Mouse (Mus musculus) intestine, embryonic 16.5 days (tissue): ENCODE data around the gene Gprc5a. TPM values are rescaled to one million over a fixed set of nuclear protein-coding genes. Genes with fewer than 3 reads are reported as not detected.

Source experiments
- ATAC-seq: fragments of 200-750 bp; cut with Nextera tagmentation; 2 replicates; pipeline ENCODE4 v1.8.0; 2017; ENCODE audit warnings: moderate TSS enrichment, moderate library complexity
- H3K27ac ChIP-seq: fragments of 300-500 bp; sonication (generic); 2 replicates; pipeline ENCODE4 v1.5.1; 2014; ENCODE audit warnings: mild to moderate bottlenecking, low read length
- H3K27me3 ChIP-seq: fragments of 300-500 bp; sonication (generic); replicated peaks from 2 replicates; pipeline ENCODE4 v1.6.1; 2014; ENCODE audit warnings: low read length, control low read depth, mixed read lengths; ENCODE audit not compliant: control insufficient read depth, insufficient read depth
- H3K36me3 ChIP-seq: fragments of 300-500 bp; sonication (generic); 2 replicates; pipeline ENCODE4 v1.6.1; 2014; ENCODE audit warnings: low read length, control low read depth; ENCODE audit not compliant: control insufficient read depth, insufficient read depth
- H3K4me1 ChIP-seq: fragments of 300-500 bp; sonication (generic); 2 replicates; pipeline ENCODE4 v1.6.1; 2014; ENCODE audit warnings: low read length, control low read depth, mixed read lengths; ENCODE audit not compliant: control insufficient read depth, insufficient read depth
- H3K4me2 ChIP-seq: fragments of 300-500 bp; sonication (generic); 2 replicates; pipeline ENCODE4 v1.6.1; 2014; ENCODE audit warnings: low read depth, low read length, control low read depth
- H3K4me3 ChIP-seq: fragments of 300-500 bp; sonication (generic); 2 replicates; pipeline ENCODE4 v1.5.1; 2014; ENCODE audit warnings: mild to moderate bottlenecking, low read length
- H3K9ac ChIP-seq: fragments of 300-500 bp; sonication (generic); 2 replicates; pipeline ENCODE4 v1.6.1; 2014; ENCODE audit warnings: low read depth, low read length
- H3K9me3 ChIP-seq: fragments of 300-500 bp; sonication (generic); 2 replicates; pipeline ENCODE4 v1.6.1; 2016; ENCODE audit warnings: low read length, control low read depth; ENCODE audit not compliant: control insufficient read depth
- WGBS: fragments of 180-500 bp; shearing (Covaris S2); extraction: QIAGEN DNeasy Blood & Tissue Kit; methylation state at CpG from one replicate; pipeline ENCODE4 v1.1.7; 2014; 5-methylcytosine and 5-hydroxymethylcytosine counted together
- polyA plus RNA-seq: library from polyadenylated mRNA; unstranded; fragments of >200 nt; fragmentation: Nextera tagmentation; extraction: Ambion mirVana; gene quantifications from 2 replicates; pipeline ENCODE4 v1.2.1, GENCODE M21; 2015

The Gprc5a gene
- polyA plus RNA-seq, 1 experiment from 2014 or later: 10.8 TPM

- WGBS: 32% methylated on average over 6 of the region's 6 CpGs
- no peak for ATAC-seq
Observed at GRCm38 (mm10) chr6:135113114-135113436, 47.6 kb downstream of the Gprc5a start.

GRCm38 (mm10) chr6:135116479-135116878 is 51.0 kb downstream of the Gprc5a start:
- Histone ChIP-seq H3K9me3 (no peaks in the 10 kb centered on the region), H3K4me3 (no peak overlapping the region), H3K4me2 (no peak overlapping the region), H3K9ac (no peak overlapping the region), H3K27ac (no peak overlapping the region), H3K27me3 (no peaks in the 10 kb centered on the region), H3K36me3 (no peaks in the 10 kb centered on the region), H3K4me1 (no peaks in the 10 kb centered on the region)
- ATAC-seq: no peak
- WGBS: 90% methylated on average over 8 of the region's 8 CpGs

More at GRCm38 (mm10) chr6:135113114-135113436, 47.6 kb downstream of the Gprc5a start:
- Histone ChIP-seq H3K27me3 (no peaks in the 10 kb centered on the region), H3K4me3 (no peak overlapping the region), H3K9ac (no peak overlapping the region), H3K36me3 (no peaks in the 10 kb centered on the region), H3K9me3 (no peaks in the 10 kb centered on the region), H3K27ac (no peak overlapping the region), H3K4me2 (no peak overlapping the region), H3K4me1 (no peaks in the 10 kb centered on the region)

- no peaks in the 10 kb centered on the region for H3K27me3 ChIP-seq
- H3K4me2 ChIP-seq: no peak within 1 kb of the TSS
- H3K4me3 ChIP-seq: no peak within 1 kb of the TSS
- ATAC-seq: no peak
- no peak within 1 kb of the TSS for H3K27ac ChIP-seq
- no peak within 1 kb of the TSS for H3K9ac ChIP-seq
- no peaks in the 10 kb centered on the region for H3K36me3 ChIP-seq
- no peaks in the 10 kb centered on the region for H3K4me1 ChIP-seq
- 88% methylated on average over 5 of the region's 5 CpGs for WGBS
- no peaks in the 10 kb centered on the region for H3K9me3 ChIP-seq
Observed at GRCm38 (mm10) chr6:135118183-135118582, 52.7 kb downstream of the Gprc5a start, which contains the start of gene Gprc5d. Gprc5d (minus strand) TSS chr6:135118283.

- no peak overlapping the region for H3K4me2 ChIP-seq
- no peak overlapping the region for H3K9ac ChIP-seq
- H3K27me3 ChIP-seq: no peaks in the 10 kb centered on the region
- WGBS: 60% methylated on average over 5 of the region's 5 CpGs
- no peaks in the 10 kb centered on the region for H3K36me3 ChIP-seq
- H3K4me3 ChIP-seq: no peak overlapping the region
- no peaks in the 10 kb centered on the region for H3K9me3 ChIP-seq
- no peaks in the 10 kb centered on the region for H3K4me1 ChIP-seq
- no peak overlapping the region for H3K27ac ChIP-seq
- ATAC-seq: no peak
Observed at GRCm38 (mm10) chr6:135124755-135125380, 59.4 kb downstream of the Gprc5a start.

GRCm38 (mm10) chr6:135133086-135133485 is 67.6 kb downstream of the Gprc5a start:
- 87% methylated on average over 7 of the region's 7 CpGs for WGBS
- ATAC-seq: no peak
- H3K4me1 ChIP-seq: no peaks in the 10 kb centered on the region
- no peak overlapping the region for H3K4me3 ChIP-seq
- H3K9me3 ChIP-seq: no peaks in the 10 kb centered on the region
- no peak overlapping the region for H3K4me2 ChIP-seq
- no peaks in the 10 kb centered on the region for H3K36me3 ChIP-seq
- no peak overlapping the region for H3K9ac ChIP-seq
- H3K27me3 ChIP-seq: no peaks in the 10 kb centered on the region
- H3K27ac ChIP-seq: no peak overlapping the region

GRCm38 (mm10) chr6:135133486-135133885 is 68.0 kb downstream of the Gprc5a start:
- no peaks in the 10 kb centered on the region for H3K36me3 ChIP-seq
- no peak overlapping the region for H3K9ac ChIP-seq
- 92% methylated on average over 9 of the region's 9 CpGs for WGBS
- H3K27ac ChIP-seq: no peak overlapping the region
- no peak for ATAC-seq
- H3K4me1 ChIP-seq: no peaks in the 10 kb centered on the region
- no peak overlapping the region for H3K4me3 ChIP-seq
- H3K4me2 ChIP-seq: no peak overlapping the region
- H3K27me3 ChIP-seq: no peaks in the 10 kb centered on the region
- H3K9me3 ChIP-seq: no peaks in the 10 kb centered on the region

Other genes with a start within 250 kb of the Gprc5a start
- 3.3 and 3.6 TPM in 2 replicates for gene Crebl2, start 235.5 kb upstream of the Gprc5a start, polyA plus RNA-seq
- 8.1 and 9.5 TPM in 2 replicates for gene Gpr19, start 167.1 kb upstream of the Gprc5a start, polyA plus RNA-seq
- 10.6 and 12.4 TPM in 2 replicates for gene Cdkn1b, start 145.2 kb upstream of the Gprc5a start, polyA plus RNA-seq
- gene Apold1, start 83.9 kb upstream of the Gprc5a start, polyA plus RNA-seq: 2.8 and 3.5 TPM in 2 replicates
- 82.3 and 95.1 TPM in 2 replicates for gene Ddx47, start 54.0 kb upstream of the Gprc5a start, polyA plus RNA-seq
- 0.10 TPM in 2 replicates for gene Gprc5d, start 52.6 kb downstream of the Gprc5a start, polyA plus RNA-seq
- 36.9 and 37.6 TPM in 2 replicates for gene Fam234b, start 132.3 kb downstream of the Gprc5a start, polyA plus RNA-seq
- 74.0 and 83.9 TPM in 2 replicates for gene Hebp1, start 132.4 kb downstream of the Gprc5a start, polyA plus RNA-seq
- gene Gsg1, start 188.7 kb downstream of the Gprc5a start, polyA plus RNA-seq: 0.33 and 0.47 TPM in 2 replicates
- 0.10 and 0.11 TPM in 2 replicates for gene Pbp2, start 244.8 kb downstream of the Gprc5a start, polyA plus RNA-seq